Mouse (Mus musculus): ENCODE measurements around the gene Gcnt2.

Gene Gcnt2

GRCm38 (mm10) chr13:40859652-40860399 lies at the start of gene Gcnt2:
Gene Gcnt2, plus strand, starts transcription at chr13:40859754.
- no peak for DNase-seq

GRCm38 (mm10) chr13:40820617-40821016 lies 38.9 kb upstream of the Gcnt2 start:
- no peak for DNase-seq

DNA sequence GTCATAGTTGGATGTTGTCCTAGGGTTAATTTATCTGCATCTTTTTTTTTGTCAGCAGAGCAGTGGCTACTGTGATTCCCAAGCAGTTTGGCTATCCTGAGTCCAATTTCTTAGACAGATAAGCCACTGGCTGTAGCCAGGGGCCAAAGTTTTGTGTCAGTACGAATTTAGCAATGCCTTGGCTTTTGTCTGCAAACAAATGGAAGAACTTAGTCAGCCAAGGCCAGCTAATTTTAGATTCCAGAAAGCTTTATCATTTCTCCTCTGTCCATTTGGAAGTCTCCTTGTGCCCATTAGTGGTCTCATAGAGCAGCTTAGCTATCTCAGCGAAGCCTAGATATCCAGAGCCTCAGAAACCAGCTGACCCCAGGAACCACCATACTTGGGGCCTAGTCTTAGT lies 37.6 kb upstream of the Gcnt2 start:
- no peak for DNase-seq

DNA sequence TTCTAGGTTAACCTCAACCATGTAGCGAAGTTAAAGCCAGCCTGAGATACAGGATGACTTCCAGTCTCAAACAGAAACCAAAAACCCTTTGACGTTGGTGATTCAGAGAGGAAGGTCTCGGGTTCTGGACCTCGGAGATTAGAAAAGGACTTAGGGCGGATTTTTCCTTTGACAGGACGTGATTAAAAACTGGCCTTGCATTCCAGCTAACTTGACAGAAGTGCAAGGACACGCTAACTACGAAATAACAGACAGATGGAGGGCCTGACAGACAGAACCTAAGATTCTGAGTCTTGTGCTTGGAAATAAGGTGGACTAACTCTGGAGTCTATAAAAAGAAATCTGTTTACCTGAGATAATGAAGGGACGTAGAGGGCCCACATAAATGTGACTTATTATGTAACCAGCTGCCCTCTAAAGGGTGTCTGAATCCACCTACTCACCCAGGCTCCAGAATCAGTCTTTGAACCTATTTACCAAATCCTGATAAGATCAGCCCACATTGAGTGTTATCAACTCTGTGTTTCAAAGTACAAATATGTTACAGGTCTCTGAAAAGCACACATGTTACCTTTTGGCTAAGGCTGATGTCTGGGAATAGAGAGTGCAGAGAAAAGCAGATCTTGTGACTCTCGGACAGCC lies 18.3 kb upstream of the Gcnt2 start:
- no peak for DNase-seq

- DNase-seq = no peak
Observed at GRCm38 (mm10) chr13:40842141-40842540, 17.4 kb upstream of the Gcnt2 start.

- peak in 1 of 2 experiments; percentile 51 for DNase-seq
Observed at GRCm38 (mm10) chr13:40843418-40844067, 16.0 kb upstream of the Gcnt2 start.

DNA sequence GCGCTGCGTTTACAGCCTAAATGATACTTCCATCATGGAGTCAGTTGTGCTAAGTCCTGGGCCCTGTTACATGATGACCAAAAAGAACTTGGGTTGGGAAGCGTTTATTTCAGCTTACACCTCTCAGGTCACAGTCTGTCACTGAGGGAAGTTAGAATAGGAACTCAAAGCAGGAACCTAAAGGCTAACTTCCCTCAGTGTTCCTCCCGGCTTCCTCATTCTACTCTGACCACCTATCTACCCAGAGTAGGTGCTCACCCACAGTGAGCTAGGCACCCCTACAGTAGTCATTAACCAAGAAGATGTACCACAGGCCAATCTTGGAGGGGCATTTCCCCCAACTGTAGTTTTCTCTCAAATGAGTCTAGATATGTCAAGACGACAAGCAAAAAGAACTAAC lies 15.4 kb upstream of the Gcnt2 start:
- DNase-seq = no peak

DNA sequence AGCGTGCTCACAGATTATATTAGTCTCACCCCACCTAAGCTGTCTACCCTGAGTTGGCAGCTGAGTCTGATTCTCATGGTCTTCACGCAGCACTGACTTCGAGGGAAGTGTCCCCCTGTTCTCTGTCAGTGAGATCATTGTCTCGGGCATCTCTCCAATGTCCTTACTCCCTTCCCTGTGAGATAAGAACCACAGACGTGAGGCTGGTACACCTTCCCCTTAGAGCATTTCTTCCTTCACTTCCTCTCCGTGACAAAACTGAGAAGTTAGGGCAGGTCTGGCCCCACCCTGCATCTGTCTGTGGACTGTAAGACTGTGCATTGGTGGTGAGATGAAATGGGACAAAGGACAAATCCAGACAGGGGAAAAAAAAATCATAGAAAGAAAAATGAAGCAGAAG lies 13.6 kb upstream of the Gcnt2 start:
- no peak for DNase-seq

- no peak for DNase-seq
Observed at GRCm38 (mm10) chr13:40846375-40846774, 13.2 kb upstream of the Gcnt2 start.

- DNase-seq = no peak
Observed at GRCm38 (mm10) chr13:40847898-40848297, 11.7 kb upstream of the Gcnt2 start.

- no peak for DNase-seq
Observed at GRCm38 (mm10) chr13:40850686-40851085, 8.9 kb upstream of the Gcnt2 start.

GRCm38 (mm10) chr13:40851281-40851680 lies 8.3 kb upstream of the Gcnt2 start:
- DNase-seq = no peak

DNA sequence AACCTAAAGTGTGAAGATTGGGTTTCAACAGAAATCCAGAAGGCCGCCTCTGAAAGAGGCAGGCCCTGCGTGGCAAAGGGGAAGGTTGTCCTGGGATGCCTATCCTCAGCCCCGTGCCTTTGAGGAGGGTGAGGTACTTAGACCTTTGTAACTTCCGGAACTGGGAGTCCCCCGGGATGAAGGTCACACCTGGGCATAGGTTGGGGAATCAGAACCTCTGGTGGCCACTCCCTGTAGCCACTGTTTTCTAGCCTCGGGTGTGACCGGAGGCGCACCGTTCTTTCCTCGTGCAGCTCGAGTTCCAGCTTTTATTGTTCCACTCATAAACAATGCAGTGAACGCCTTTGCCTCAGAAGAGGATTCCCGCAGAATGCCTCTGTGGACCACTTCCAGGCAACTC lies 7.6 kb upstream of the Gcnt2 start:
- no peak for DNase-seq

GRCm38 (mm10) chr13:40852791-40853190 lies 6.8 kb upstream of the Gcnt2 start:
- DNase-seq = no peak

GRCm38 (mm10) chr13:40853842-40854241 lies 5.7 kb upstream of the Gcnt2 start:
- no peak for DNase-seq

- no peak for DNase-seq
Observed at GRCm38 (mm10) chr13:40854451-40855058, 5.0 kb upstream of the Gcnt2 start.

DNA sequence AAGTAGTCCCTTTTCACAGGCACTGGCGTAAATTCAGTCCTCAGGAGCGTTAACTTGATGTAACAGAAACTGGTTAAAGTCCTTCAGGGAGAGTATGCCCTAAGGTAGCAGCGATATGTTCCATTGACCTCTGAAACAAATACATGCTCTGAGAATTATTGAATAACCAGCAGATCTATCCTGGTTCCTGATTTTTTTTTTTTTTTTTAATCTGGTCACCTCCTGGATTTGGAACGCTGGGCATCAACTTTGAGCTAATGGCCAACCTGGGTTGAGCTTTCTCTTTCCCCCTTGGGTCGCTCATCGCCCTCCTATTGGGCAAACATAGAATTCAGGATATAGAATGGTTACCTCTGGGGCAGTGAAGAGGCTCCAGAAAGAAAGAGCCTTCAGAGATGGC lies 4.3 kb upstream of the Gcnt2 start:
- no peak for DNase-seq

GRCm38 (mm10) chr13:40856786-40857185 lies 2.8 kb upstream of the Gcnt2 start:
- DNase-seq = no peak

DNA sequence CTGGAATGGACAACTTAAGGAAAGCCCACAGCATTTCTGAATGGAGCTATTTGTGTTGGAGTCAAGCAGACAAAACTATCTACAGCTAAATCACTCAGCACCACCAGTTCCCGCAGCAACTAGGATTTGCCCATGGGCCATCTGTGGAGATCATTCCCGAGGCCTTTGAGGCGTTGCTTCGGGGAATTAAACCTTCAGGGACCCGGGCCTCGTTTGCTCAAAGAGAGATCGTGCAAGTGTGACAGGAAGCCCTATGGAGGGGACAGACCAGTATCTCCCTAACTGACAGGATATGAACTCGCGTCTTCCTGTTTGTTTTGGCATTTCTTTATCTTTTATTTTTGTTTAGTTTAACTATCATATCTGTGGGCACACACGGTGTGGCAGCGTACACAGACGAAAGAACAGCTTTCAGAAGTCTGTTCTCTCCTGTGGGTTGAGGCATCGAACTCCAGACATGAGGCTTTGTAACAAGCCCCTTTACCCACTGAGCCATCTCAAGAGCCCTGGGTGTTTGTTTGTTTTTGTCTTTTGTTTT lies 2.2 kb upstream of the Gcnt2 start:
- no peak for DNase-seq

GRCm38 (mm10) chr13:40859225-40859624 lies 329 bp upstream of the Gcnt2 start:
- DNase-seq = no peak

- no peak for DNase-seq
Observed at GRCm38 (mm10) chr13:40863006-40863405, 3.5 kb downstream of the Gcnt2 start.

GRCm38 (mm10) chr13:40868844-40869587 lies 9.5 kb downstream of the Gcnt2 start:
- peak in 1 of 2 experiments; percentile 7 for DNase-seq

DNA sequence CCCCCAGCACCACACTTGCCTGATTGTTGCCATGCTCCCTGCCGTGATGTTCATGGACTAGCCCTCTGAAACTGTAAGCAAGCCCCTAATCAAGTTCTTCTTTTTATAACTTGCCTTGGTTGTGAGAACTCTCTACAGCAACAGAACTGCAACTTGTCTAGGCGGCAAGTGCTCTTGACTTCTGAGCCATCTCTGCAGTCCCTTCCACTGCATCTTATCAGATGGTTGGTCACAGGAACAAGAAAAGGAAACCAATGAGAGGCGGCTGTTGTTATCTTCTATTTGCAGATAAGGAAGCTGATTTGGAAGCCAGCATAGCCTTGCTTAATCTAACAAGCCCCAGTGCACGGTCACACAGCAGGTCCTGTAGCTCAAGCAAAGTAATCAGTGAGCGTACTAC lies 14.5 kb downstream of the Gcnt2 start:
- no peak for DNase-seq

All from spleen, adult 18-20 months (tissue).